Mouse (Mus musculus) liver, embryonic 14.5 days (tissue): ENCODE data around the gene Pcbd2. TPM values are rescaled to one million over a fixed set of nuclear protein-coding genes. Genes with fewer than 3 reads are reported as not detected.

Experiments used
- ATAC-seq: fragments of 200-750 bp; cut with Nextera tagmentation; 2 replicates; pipeline ENCODE4 v1.8.0; 2017; ENCODE audit warnings: moderate number of reproducible peaks, mild to moderate bottlenecking, moderate library complexity; ENCODE audit not compliant: insufficient read depth
- DNase-seq, 3 experiments: peaks; one replicate each; pipeline ENCODE4 v3.0.0-alpha.2; 2012 to 2013; ENCODE audit warnings: low read depth in 3 of 3, low spot score in 3 of 3
- H3K27ac ChIP-seq: fragments of 300-500 bp; sonication (generic); 2 replicates; pipeline ENCODE4 v1.5.1; 2014; ENCODE audit warnings: moderate library complexity, mild to moderate bottlenecking, control low read depth, inconsistent platforms
- H3K27me3 ChIP-seq: fragments of 300-500 bp; sonication (generic); 2 replicates; pipeline ENCODE4 v1.6.1; 2014; ENCODE audit warnings: mild to moderate bottlenecking, low read length, moderate library complexity; ENCODE audit not compliant: control insufficient read depth, insufficient read depth
- H3K36me3 ChIP-seq: fragments of 300-500 bp; sonication (generic); replicated peaks from 2 replicates; pipeline ENCODE4 v1.6.1; 2014; ENCODE audit warnings: low read depth; ENCODE audit not compliant: control insufficient read depth, insufficient read depth
- H3K4me1 ChIP-seq, 2 experiments: fragments of 200-500 bp in 1 of 2; fragments of 300-500 bp in 1 of 2; sonication (generic) in 1 of 2; replicated peaks; 2 replicates each; pipeline ENCODE4 v1.6.1; 2012 to 2014; ENCODE audit warnings: antibody characterized with exemption in 1 of 2, inconsistent platforms in 1 of 2, low read length in 1 of 2; ENCODE audit not compliant: control insufficient read depth in 2 of 2, insufficient read depth in 2 of 2
- H3K4me2 ChIP-seq: fragments of 300-500 bp; sonication (generic); 2 replicates; pipeline ENCODE4 v1.6.1; 2014; ENCODE audit warnings: low read depth, mild to moderate bottlenecking, control low read depth, moderate library complexity
- H3K4me3 ChIP-seq, 2 experiments: fragments of 200-500 bp in 1 of 2; fragments of 300-500 bp in 1 of 2; sonication (generic) in 1 of 2; 2 replicates each; pipeline ENCODE4 v1.5.1; 2012 to 2014; ENCODE audit warnings: low read depth in 2 of 2, low read length in 2 of 2, mild to moderate bottlenecking in 2 of 2, control low read depth in 1 of 2, inconsistent platforms in 1 of 2, moderate library complexity in 1 of 2; ENCODE audit not compliant: insufficient read depth in 1 of 2
- H3K9ac ChIP-seq: fragments of 300-500 bp; sonication (generic); replicated peaks from 2 replicates; pipeline ENCODE4 v1.6.1; 2014; ENCODE audit warnings: mild to moderate bottlenecking, control low read depth, moderate library complexity
- H3K9me3 ChIP-seq: fragments of 300-500 bp; sonication (generic); 2 replicates; pipeline ENCODE4 v1.6.1; 2016; ENCODE audit warnings: low read length, mixed read lengths; ENCODE audit not compliant: control insufficient read depth
- CTCF ChIP-seq: IDR thresholded peaks from 2 replicates; pipeline ENCODE4 v1.5.1; 2016; ENCODE audit warnings: antibody characterized with exemption, low read depth, control low read depth
- EP300 ChIP-seq: IDR thresholded peaks from 2 replicates; pipeline ENCODE4 v1.6.1; 2016; ENCODE audit warnings: antibody characterized with exemption, low read depth
- WGBS: fragments of 180-500 bp; shearing (Covaris S2); extraction: QIAGEN DNeasy Blood & Tissue Kit; methylation state at CpG from one replicate; pipeline ENCODE4 v1.1.7; 2014; ENCODE audit not compliant: insufficient replicate concordance; 5-methylcytosine and 5-hydroxymethylcytosine counted together
- polyA plus RNA-seq, 2 experiments: library from polyadenylated mRNA; depleted of rRNA in 1 of 2; stranded (reverse) in 1 of 2; unstranded in 1 of 2; fragments of >200 nt; fragmentation: Nextera tagmentation in 1 of 2; extraction: Ambion mirVana in 1 of 2; gene quantifications; 2 replicates each; pipeline versions ENCODE4 v1.2.1 to v1.2.3; 2012 to 2014

Pcbd2 gene
- polyA plus RNA-seq (2012; rRNA removed): 19.7 and 25.1 TPM in 2 replicates
- 35.7 and 40.9 TPM in 2 replicates for polyA plus RNA-seq (2014; fragmentation: Nextera tagmentation; extraction: Ambion mirVana)

GRCm38 (mm10) chr13:55727120-55727838, at the start of gene Pcbd2:
TSS of gene Pcbd2 (plus strand) at chr13:55727368.
- Histone ChIP-seq H3K9ac (peak within 1 kb of the TSS; percentile 93), H3K4me3 (peak within 1 kb of the TSS; percentile 82 to 84), H3K4me2 (peak within 1 kb of the TSS; percentile 86), H3K27ac (peak within 1 kb of the TSS; percentile 94), H3K9me3 (no peaks in the 10 kb centered on the region), H3K27me3 (no peaks in the 10 kb centered on the region), H3K4me1 (peaks cover 2 to 7% of the 10 kb centered on the region in 2 experiments; a peak in 2 of 4 replicates), H3K36me3 (no peaks in the 10 kb centered on the region)
- DNase-seq (peak; percentile 65 to 76 (median 73)), ATAC-seq (peak; percentile 89)
- TF ChIP-seq EP300 (no peak), CTCF (no peak)
- under 1% methylated on average over 73 of the region's 73 CpGs for WGBS

DNA sequence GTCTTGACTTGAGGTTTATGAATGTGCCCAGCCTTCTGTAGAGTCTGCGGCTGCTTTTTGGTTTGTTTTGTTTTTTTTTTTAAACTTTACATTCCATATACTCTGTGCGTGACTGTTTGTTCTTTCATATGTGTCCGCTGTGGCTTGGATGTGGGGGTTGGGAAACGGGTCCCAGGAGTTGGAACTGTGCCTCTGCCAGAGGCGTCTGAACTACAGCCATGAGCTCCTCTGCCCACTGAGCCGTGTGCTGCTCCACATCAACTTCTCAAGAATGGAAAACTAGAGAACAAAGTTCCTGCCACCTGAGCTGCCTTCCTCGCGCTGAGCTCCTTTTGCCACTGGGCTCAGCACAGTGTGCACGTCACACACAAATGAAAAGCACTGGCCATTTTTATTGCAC, 45.0 kb upstream of the Pcbd2 start:
- no peak for DNase-seq
- Histone ChIP-seq H3K9ac (no peak overlapping the region), H3K36me3 (peaks cover 21% of the 10 kb centered on the region), H3K27ac (no peak overlapping the region), H3K4me3 (no peak overlapping the region), H3K27me3 (no peaks in the 10 kb centered on the region), H3K4me2 (no peak overlapping the region), H3K9me3 (no peaks in the 10 kb centered on the region), H3K4me1 (0 out of 4 replicates have a peak, but pooled peaks cover 0 to 2% of the 10 kb centered on the region in 2 experiments)
- WGBS: 88% methylated on average over 9 of the region's 9 CpGs
- no peak for TF ChIP-seq EP300
- no peak for TF ChIP-seq CTCF
- ATAC-seq: no peak

DNA sequence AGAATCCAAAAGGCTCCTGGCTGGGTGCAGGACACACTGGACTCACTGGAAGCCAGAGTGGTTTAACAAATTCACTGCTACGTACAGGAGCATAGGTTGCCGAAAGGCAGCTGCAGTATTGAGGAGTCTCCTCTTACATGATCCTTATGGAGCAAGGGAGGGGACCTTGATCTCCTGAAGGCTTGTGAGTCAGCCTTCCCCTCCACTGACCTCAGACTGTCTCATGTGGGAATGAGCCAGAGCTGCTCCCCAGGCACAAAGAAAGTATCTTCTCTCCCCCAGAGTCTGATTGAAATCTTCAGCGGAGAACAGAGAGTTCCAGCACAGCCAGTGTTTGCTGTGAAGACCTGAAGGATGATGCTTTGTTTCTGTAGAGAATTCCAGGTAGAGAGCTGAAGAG, 43.6 kb upstream of the Pcbd2 start:
- 73% methylated on average over 3 of the region's 3 CpGs for WGBS
- TF ChIP-seq EP300: no peak
- TF ChIP-seq CTCF: no peak
- H3K9ac ChIP-seq: no peak overlapping the region
- no peak overlapping the region for H3K4me2 ChIP-seq
- peaks cover 7% of the 10 kb centered on the region for H3K36me3 ChIP-seq
- DNase-seq: no peak
- no peaks in the 10 kb centered on the region for H3K27me3 ChIP-seq
- no peak for ATAC-seq
- H3K9me3 ChIP-seq: no peaks in the 10 kb centered on the region
- no peak overlapping the region for H3K4me3 ChIP-seq
- H3K4me1 ChIP-seq: 0 out of 4 replicates have a peak, but pooled peaks cover 0 to 2% of the 10 kb centered on the region in 2 experiments
- no peak overlapping the region for H3K27ac ChIP-seq

DNA sequence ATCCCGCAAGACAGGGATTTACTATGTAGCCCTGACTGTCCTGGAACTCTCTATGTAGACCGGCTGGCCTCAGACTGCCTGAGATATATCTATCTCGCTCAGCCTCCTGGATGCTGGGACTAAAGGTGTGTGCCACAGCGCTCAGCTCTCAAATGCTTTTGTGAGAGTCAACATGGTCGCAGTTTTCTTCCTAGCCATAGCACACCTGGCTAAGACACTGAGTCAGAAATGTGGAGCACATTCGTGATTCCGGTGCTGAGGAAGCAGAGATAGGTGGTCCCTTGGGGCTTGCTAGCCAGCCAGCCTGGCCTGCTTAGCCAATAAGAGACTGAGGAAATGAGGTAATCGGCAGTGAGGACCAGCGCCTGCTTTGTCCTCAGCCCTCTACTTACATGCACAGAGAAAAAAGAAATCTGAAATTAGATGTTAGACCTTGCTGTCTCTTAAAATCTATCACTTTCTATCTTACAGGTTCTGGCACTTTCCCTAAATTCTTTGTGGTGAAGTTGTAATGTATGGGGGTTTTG, 41.0 kb upstream of the Pcbd2 start:
- Histone ChIP-seq H3K9ac (no peak overlapping the region), H3K27me3 (no peaks in the 10 kb centered on the region), H3K4me1 (0 out of 4 replicates have a peak, but pooled peaks cover 0 to 2% of the 10 kb centered on the region in 2 experiments), H3K9me3 (no peaks in the 10 kb centered on the region), H3K36me3 (no peaks in the 10 kb centered on the region), H3K27ac (no peak overlapping the region), H3K4me2 (no peak overlapping the region), H3K4me3 (no peak overlapping the region)
- no peak for DNase-seq
- TF ChIP-seq CTCF (no peak), EP300 (no peak)
- WGBS: 62% methylated on average over 9 of the region's 9 CpGs
- no peak for ATAC-seq

GRCm38 (mm10) chr13:55687927-55688602, 39.1 kb upstream of the Pcbd2 start:
- H3K27ac ChIP-seq: no peak overlapping the region
- DNase-seq (no peak), ATAC-seq (no peak)

More at GRCm38 (mm10) chr13:55687927-55688602, 39.1 kb upstream of the Pcbd2 start:
- Histone ChIP-seq H3K4me1 (peaks cover 4 to 6% of the 10 kb centered on the region in 2 experiments; a peak in 3 of 4 replicates), H3K27me3 (no peaks in the 10 kb centered on the region), H3K36me3 (no peaks in the 10 kb centered on the region), H3K4me2 (no peak overlapping the region), H3K9ac (no peak overlapping the region), H3K4me3 (no peak overlapping the region), H3K9me3 (no peaks in the 10 kb centered on the region)
- TF ChIP-seq CTCF (no peak), EP300 (no peak)
- WGBS: 56% methylated on average over 4 of the region's 4 CpGs
